Mouse (Mus musculus) forebrain, postnatal 0 days (tissue): ENCODE measurements around the gene Ofcc1. TPM values are rescaled to one million over a fixed set of nuclear protein-coding genes. Genes with fewer than 3 reads are reported as not detected.

Source experiments
- ATAC-seq: fragments of 200-750 bp; cut with Nextera tagmentation; 2 replicates; pipeline ENCODE4 v1.8.0; 2017; ENCODE audit warnings: mild to moderate bottlenecking, moderate library complexity
- DNase-seq: peaks from one replicate; pipeline ENCODE4 v3.0.0-alpha.2; 2015
- H3K27ac ChIP-seq: fragments of 300-500 bp; sonication (generic); 2 replicates; pipeline ENCODE4 v1.5.1; 2014; ENCODE audit warnings: low read depth, mild to moderate bottlenecking, antibody characterized with exemption, low read length, moderate library complexity, mixed read lengths
- H3K27me3 ChIP-seq: fragments of 300-500 bp; sonication (generic); 2 replicates; pipeline ENCODE4 v1.6.1; 2014; ENCODE audit warnings: mild to moderate bottlenecking, low read length, mixed read lengths; ENCODE audit not compliant: insufficient read depth
- H3K36me3 ChIP-seq: fragments of 300-500 bp; sonication (generic); 2 replicates; pipeline ENCODE4 v1.6.1; 2014; ENCODE audit warnings: mild to moderate bottlenecking, moderate library complexity; ENCODE audit not compliant: insufficient read depth
- H3K4me1 ChIP-seq: fragments of 300-500 bp; sonication (generic); 2 replicates; pipeline ENCODE4 v1.6.1; 2014; ENCODE audit warnings: antibody characterized with exemption; ENCODE audit not compliant: insufficient read depth
- H3K4me2 ChIP-seq: fragments of 300-500 bp; sonication (generic); 2 replicates; pipeline ENCODE4 v1.6.1; 2014; ENCODE audit warnings: low read depth, mild to moderate bottlenecking, moderate library complexity
- H3K4me3 ChIP-seq: fragments of 300-500 bp; sonication (generic); 2 replicates; pipeline ENCODE4 v1.5.1; 2014; ENCODE audit warnings: low read depth, low read length, mixed read lengths
- H3K9ac ChIP-seq: fragments of 300-500 bp; sonication (generic); 2 replicates; pipeline ENCODE4 v1.6.1; 2014; ENCODE audit warnings: mild to moderate bottlenecking
- H3K9me3 ChIP-seq: fragments of 300-500 bp; sonication (generic); 2 replicates; pipeline ENCODE4 v1.6.1; 2016; ENCODE audit warnings: low read length
- CTCF ChIP-seq: sonication (generic); IDR thresholded peaks from 2 replicates; pipeline ENCODE4 v1.5.1; 2016; ENCODE audit warnings: antibody characterized with exemption, control low read depth, low read depth
- WGBS: fragments of 180-500 bp; shearing (Covaris S2); extraction: QIAGEN DNeasy Blood & Tissue Kit; methylation state at CpG from one replicate; pipeline ENCODE4 v1.1.7; 2014; 5-methylcytosine and 5-hydroxymethylcytosine counted together
- polyA plus RNA-seq: library from polyadenylated mRNA; unstranded; fragments of >200 nt; fragmentation: Nextera tagmentation; extraction: Ambion mirVana; gene quantifications from 2 replicates; pipeline ENCODE4 v1.2.1, GENCODE M21; 2015
- total RNA-seq: library from RNA; depleted of rRNA; stranded (reverse); fragments of >200 nt; gene quantifications from 2 replicates; pipeline ENCODE4 v1.2.3, GENCODE M21; 2014

The Ofcc1 gene
- total and polyA plus RNA-seq, 2 experiments from 2014 or later = not detected

DNA sequence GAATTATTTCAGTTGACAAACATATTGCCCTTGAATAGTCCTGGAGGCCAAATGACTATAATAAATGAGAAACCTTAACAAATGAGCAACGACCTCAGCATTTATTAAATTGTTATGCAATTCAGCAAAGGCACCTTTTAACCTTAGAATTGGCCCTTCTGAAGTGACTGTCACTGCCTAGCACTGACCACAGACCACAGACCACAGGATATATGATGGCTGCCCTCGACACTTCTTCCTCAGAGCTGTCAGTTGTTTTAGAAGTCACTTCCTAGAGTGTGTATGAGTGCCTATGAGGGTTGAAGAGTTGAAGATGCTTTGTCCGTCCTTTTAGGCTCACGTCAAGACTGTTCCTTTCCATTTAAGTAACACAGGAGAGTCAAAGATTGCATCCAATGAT is 72.6 kb downstream of the Ofcc1 start:
- ATAC-seq = no peak
- H3K36me3 ChIP-seq = no peaks in the 10 kb centered on the region
- H3K27me3 ChIP-seq = no peaks in the 10 kb centered on the region
- H3K9me3 ChIP-seq = no peaks in the 10 kb centered on the region
- WGBS = 89% methylated on average over 4 of the region's 4 CpGs
- no peaks in the 10 kb centered on the region for H3K4me1 ChIP-seq
- no peak overlapping the region for H3K4me2 ChIP-seq
- no peak for DNase-seq
- no peak for TF ChIP-seq CTCF
- no peak overlapping the region for H3K9ac ChIP-seq
- no peak overlapping the region for H3K27ac ChIP-seq
- H3K4me3 ChIP-seq = no peak overlapping the region

DNA sequence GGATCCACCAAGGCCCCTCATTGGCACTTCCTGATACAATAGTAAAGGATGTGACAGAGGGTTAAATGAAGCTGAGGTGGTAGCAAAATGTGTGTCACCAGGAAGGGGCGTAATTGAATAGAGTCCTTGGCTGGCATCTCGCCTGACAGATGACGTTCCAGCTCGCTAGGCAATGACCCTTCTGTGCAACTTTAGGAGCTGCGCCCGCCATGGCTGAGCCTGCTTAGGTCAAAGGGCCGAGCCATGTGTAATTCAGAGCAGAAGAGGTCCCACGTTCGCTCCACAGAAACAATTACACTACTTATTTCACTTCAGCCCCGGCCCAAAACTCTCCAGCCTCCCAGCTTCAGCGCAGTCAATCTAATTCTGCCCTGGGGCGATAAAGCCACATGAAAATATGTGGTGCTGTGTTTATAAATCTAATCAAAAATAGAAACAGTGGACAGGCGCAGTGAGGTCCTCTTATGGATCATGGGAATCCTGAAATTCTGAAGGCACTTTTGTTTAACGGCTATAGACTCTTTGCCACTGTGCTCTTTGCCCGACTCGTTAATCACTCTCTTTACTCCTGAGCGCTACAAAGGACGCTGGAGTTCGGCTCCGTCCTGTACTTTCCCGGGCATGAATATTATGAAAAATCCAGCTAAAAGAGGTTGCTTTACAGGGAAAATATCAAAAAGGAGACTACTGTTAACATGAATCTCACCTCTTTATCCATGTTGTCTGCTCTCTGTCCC is 73.8 kb downstream of the Ofcc1 start:
- WGBS = 31% methylated on average over 21 of the region's 21 CpGs
- Histone ChIP-seq H3K9ac (no peak overlapping the region), H3K9me3 (no peaks in the 10 kb centered on the region), H3K27ac (no peak overlapping the region), H3K4me1 (no peaks in the 10 kb centered on the region), H3K27me3 (no peaks in the 10 kb centered on the region), H3K36me3 (no peaks in the 10 kb centered on the region), H3K4me2 (peak overlapping the region; percentile 10; the same call in 1 of the 2 replicates), H3K4me3 (no peak overlapping the region)
- no peak for DNase-seq
- ATAC-seq = no peak
- no peak for TF ChIP-seq CTCF

- DNase-seq (no peak), ATAC-seq (no peak)
- no peaks in the 10 kb centered on the region for H3K36me3 ChIP-seq
- no peaks in the 10 kb centered on the region for H3K9me3 ChIP-seq
- no peak for TF ChIP-seq CTCF
- 86% methylated on average over 15 of the region's 15 CpGs for WGBS
- H3K4me2 ChIP-seq = no peak overlapping the region
- H3K27ac ChIP-seq = no peak overlapping the region
- no peaks in the 10 kb centered on the region for H3K4me1 ChIP-seq
- no peaks in the 10 kb centered on the region for H3K27me3 ChIP-seq
- no peak overlapping the region for H3K4me3 ChIP-seq
- no peak overlapping the region for H3K9ac ChIP-seq
Observed at GRCm38 (mm10) chr13:40285234-40285791, 75.9 kb downstream of the Ofcc1 start.

DNA sequence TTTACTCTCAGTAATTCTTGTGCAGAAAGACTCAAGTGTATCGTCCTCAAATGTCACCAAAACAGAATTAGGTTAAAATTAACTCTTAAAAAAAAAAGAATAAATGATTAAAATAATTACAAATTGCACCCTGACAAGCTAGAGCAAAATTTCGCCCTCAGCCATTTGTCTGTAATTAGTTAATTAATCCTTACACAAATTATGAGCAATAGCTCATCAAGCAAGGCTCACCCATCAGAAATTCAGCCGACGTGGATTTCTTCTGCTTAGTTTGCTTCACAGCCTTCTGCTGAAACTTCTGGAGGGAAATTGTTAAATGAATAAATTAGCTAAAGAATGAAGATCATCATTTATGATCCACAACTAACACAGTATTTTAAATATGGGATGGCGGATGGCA is 80.6 kb downstream of the Ofcc1 start:
- no peak overlapping the region for H3K27ac ChIP-seq
- ATAC-seq (no peak), DNase-seq (no peak)
- no peaks in the 10 kb centered on the region for H3K36me3 ChIP-seq
- H3K27me3 ChIP-seq = no peaks in the 10 kb centered on the region
- TF ChIP-seq CTCF = no peak
- no peak overlapping the region for H3K4me3 ChIP-seq
- H3K9me3 ChIP-seq = no peaks in the 10 kb centered on the region
- no peak overlapping the region for H3K4me2 ChIP-seq
- WGBS = 46% methylated on average over 5 of the region's 5 CpGs
- H3K9ac ChIP-seq = no peak overlapping the region
- H3K4me1 ChIP-seq = no peaks in the 10 kb centered on the region

DNA sequence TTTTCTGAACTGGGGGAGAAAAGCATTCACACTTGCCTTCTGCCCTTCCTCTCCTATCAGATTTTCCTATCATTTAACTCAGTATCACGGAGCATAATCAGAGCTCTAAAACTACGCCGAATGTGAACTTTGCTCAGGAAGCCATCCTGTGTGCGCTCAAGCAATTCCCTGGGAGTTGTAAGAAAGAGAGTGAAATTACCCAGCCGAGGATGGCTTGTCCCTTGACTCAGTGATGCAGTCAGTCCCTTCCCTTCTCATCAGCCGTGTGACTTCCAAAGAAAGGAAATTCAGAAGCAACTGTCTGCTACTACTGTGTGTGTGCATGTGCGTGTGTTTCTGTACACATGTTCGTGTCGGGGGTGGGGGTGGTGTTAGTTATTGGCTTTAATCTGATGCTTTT is 93.7 kb downstream of the Ofcc1 start:
- Histone ChIP-seq H3K4me1 (no peaks in the 10 kb centered on the region), H3K27ac (no peak overlapping the region), H3K9ac (no peak overlapping the region), H3K9me3 (no peaks in the 10 kb centered on the region), H3K27me3 (no peaks in the 10 kb centered on the region), H3K36me3 (no peaks in the 10 kb centered on the region), H3K4me3 (no peak overlapping the region), H3K4me2 (no peak overlapping the region)
- ATAC-seq = no peak
- TF ChIP-seq CTCF = no peak
- WGBS = 93% methylated on average over 9 of the region's 9 CpGs
- DNase-seq = no peak

GRCm38 (mm10) chr13:40263087-40263807 is 98.0 kb downstream of the Ofcc1 start:
- Histone ChIP-seq H3K27me3 (no peaks in the 10 kb centered on the region), H3K4me3 (no peak overlapping the region), H3K9me3 (no peaks in the 10 kb centered on the region), H3K27ac (no peak overlapping the region), H3K36me3 (no peaks in the 10 kb centered on the region), H3K4me1 (no peaks in the 10 kb centered on the region), H3K9ac (no peak overlapping the region), H3K4me2 (no peak overlapping the region)
- WGBS = 73% methylated on average over 16 of the region's 16 CpGs
- no peak for ATAC-seq
- no peak for DNase-seq
- no peak for TF ChIP-seq CTCF

DNA sequence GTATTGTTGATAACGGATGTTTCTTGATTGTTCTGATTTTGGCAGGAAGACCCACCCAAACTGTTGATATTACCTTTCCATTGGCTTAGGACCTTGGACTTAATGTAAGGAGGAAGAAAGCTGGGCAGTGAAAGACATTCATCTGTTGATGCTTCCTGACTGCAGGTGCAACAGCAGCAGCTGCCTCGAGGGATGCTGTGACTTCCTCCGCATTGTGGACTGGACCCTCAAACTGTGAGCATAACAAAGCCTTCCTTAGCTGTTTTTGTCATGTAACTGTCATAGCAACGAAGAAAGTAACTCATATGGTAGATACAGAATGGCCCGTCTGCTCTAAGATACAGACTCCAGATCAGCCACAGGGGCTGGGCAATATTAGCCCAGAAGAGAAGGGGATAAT is 102.5 kb downstream of the Ofcc1 start:
- Histone ChIP-seq H3K9me3 (no peaks in the 10 kb centered on the region), H3K27me3 (no peaks in the 10 kb centered on the region), H3K9ac (no peak overlapping the region), H3K36me3 (no peaks in the 10 kb centered on the region), H3K4me1 (no peaks in the 10 kb centered on the region), H3K27ac (no peak overlapping the region), H3K4me2 (no peak overlapping the region), H3K4me3 (no peak overlapping the region)
- DNase-seq (no peak), ATAC-seq (no peak)
- 76% methylated on average over 5 of the region's 5 CpGs for WGBS
- TF ChIP-seq CTCF = no peak
